Mouse (Mus musculus) stomach, postnatal 0 days (tissue): ENCODE measurements around the gene Pcgf1.

Source experiments
- CTCF ChIP-seq: IDR thresholded peaks from 2 replicates; pipeline ENCODE4 v1.5.1; 2016; ENCODE audit warnings: antibody characterized with exemption, low read depth, mild to moderate bottlenecking, moderate library complexity
- EP300 ChIP-seq: optimal IDR thresholded peaks from 2 replicates; pipeline ENCODE3; 2016; ENCODE audit warnings: antibody characterized with exemption

DNA sequence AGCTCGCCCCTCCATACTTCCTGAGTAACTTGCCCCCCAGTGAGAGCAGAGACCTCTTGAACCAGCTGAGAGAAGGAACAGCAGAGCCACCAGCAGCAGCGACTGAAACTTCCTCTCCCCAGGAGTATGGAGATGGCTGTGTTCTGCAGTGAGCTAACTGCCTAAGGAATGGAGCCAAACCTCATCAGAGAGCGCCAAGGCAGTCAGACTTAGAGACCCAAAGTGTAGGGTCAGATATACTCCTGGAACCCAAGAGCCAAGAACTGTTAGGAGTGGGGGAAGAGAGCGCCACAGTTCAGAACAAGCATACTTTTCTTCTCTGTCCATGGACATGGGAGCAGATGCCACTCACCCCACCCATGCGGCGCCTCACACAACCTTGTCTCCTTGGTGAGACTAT, 11.2 kb upstream of the Pcgf1 start:
- TF ChIP-seq CTCF (no peak), EP300 (no peak)
